Mouse (Mus musculus): Measurements from ENCODE around the gene Tmem121b. TPM values are rescaled to one million over a fixed set of nuclear protein-coding genes. Genes with fewer than 3 reads are reported as not detected.

Gene Tmem121b
- total and polyA plus RNA-seq, 3 experiments = not detected

GRCm38 (mm10) chr6:120469268-120469667, 24.3 kb downstream of the Tmem121b start:
- H3K4me2 ChIP-seq (ENCODE audit: insufficient read depth, low read depth, poor library complexity, severe bottlenecking) = peak overlapping the region; percentile 76; the same call in 1 of the 2 replicates
- no peaks in the 10 kb centered on the region for H3K9me3 ChIP-seq (replicated peaks; ENCODE audit: low read length)
- H3K27ac ChIP-seq (ENCODE audit: insufficient read depth, low read depth) = peak overlapping the region; percentile 100
- peaks cover 12 to 18% of the 10 kb centered on the region in 2 experiments for H3K36me3 ChIP-seq (replicated peaks in 1 of 2; ENCODE audit: control insufficient read depth in 1 of 2, insufficient read depth in 1 of 2, low read length in 1 of 2)
- in situ Hi-C loops (cut with MboI; ENCODE audit: low pct_ligation_motif_present, low pct_unique_long_range_greater_than_20kb, low sequenced_read_pairs) = no loop called here
- dilution Hi-C loops (cut with MboI; ENCODE audit: extremely low pct_ligation_motif_present, extremely low pct_unique_long_range_greater_than_20kb, low sequenced_read_pairs) = no loop called here
- no peak overlapping the region for H3K4me3 ChIP-seq (replicated peaks in 1 of 3; ENCODE audit: low read depth in 2 of 3, low read length in 2 of 3, poor library complexity in 1 of 3)
- H3K27me3 ChIP-seq (replicated peaks) = no peaks in the 10 kb centered on the region
- TF ChIP-seq ZMIZ1 (IDR thresholded peaks at IDR 0.05; ENCODE audit: low read depth, low read length) (no peak), MYC (IDR thresholded peaks at IDR 0.05; ENCODE audit: low read depth, low read length) (peak; percentile 67), SMC3 (IDR thresholded peaks at IDR 0.05; ENCODE audit: low read depth, low read length) (peak; percentile 37), CTCF (conservative IDR thresholded peaks at IDR 0.05 in 1 of 2, IDR thresholded peaks at IDR 0.05 in 1 of 2; ENCODE audit: low read depth in 2 of 2, low read length in 2 of 2) (peak in 1 of 2 experiments; percentile 55; a peak in 2 of 4 replicates), RAD21 (IDR thresholded peaks at IDR 0.05; ENCODE audit: low read depth, low read length) (peak; percentile 42)
- peaks cover 55% of the 10 kb centered on the region for H3K79me2 ChIP-seq (replicated peaks; ENCODE audit: control insufficient read depth, extremely low read depth, insufficient read depth, poor library complexity, severe bottlenecking)
- peak overlapping the region; percentile 48; the same call in 1 of the 2 replicates for H3K9ac ChIP-seq (ENCODE audit: insufficient read depth, low read depth)
- DNase-seq (ENCODE audit: extremely low read depth) = peak; percentile 71
- H3K4me1 ChIP-seq (ENCODE audit: control insufficient read depth in 1 of 2, insufficient read depth in 2 of 2) = peaks cover 41 to 87% of the 10 kb centered on the region in 2 experiments

GRCm38 (mm10) chr6:120468259-120468658, 25.3 kb downstream of the Tmem121b start:
- Histone ChIP-seq H3K4me3 (replicated peaks in 1 of 3; ENCODE audit: low read depth in 2 of 3, low read length in 2 of 3, poor library complexity in 1 of 3) (no peak overlapping the region), H3K36me3 (replicated peaks in 1 of 2; ENCODE audit: control insufficient read depth in 1 of 2, insufficient read depth in 1 of 2, low read length in 1 of 2) (peaks cover 2 to 8% of the 10 kb centered on the region in 2 experiments), H3K27me3 (replicated peaks) (no peaks in the 10 kb centered on the region), H3K27ac (ENCODE audit: insufficient read depth, low read depth) (0 out of 2 replicates have a peak overlapping the region, but pooled peaks have one; percentile 20), H3K9ac (ENCODE audit: insufficient read depth, low read depth) (peak overlapping the region; percentile 23; the same call in 1 of the 2 replicates), H3K79me2 (replicated peaks; ENCODE audit: control insufficient read depth, extremely low read depth, insufficient read depth, poor library complexity, severe bottlenecking) (peaks cover 65% of the 10 kb centered on the region), H3K9me3 (replicated peaks; ENCODE audit: low read length) (no peaks in the 10 kb centered on the region), H3K4me2 (ENCODE audit: insufficient read depth, low read depth, poor library complexity, severe bottlenecking) (0 out of 2 replicates have a peak overlapping the region, but pooled peaks have one; percentile 5), H3K4me1 (ENCODE audit: control insufficient read depth in 1 of 2, insufficient read depth in 2 of 2) (peaks cover 36 to 82% of the 10 kb centered on the region in 2 experiments)
- dilution Hi-C loops (cut with MboI; ENCODE audit: extremely low pct_ligation_motif_present, extremely low pct_unique_long_range_greater_than_20kb, low sequenced_read_pairs) (no loop called here), in situ Hi-C loops (cut with MboI; ENCODE audit: low pct_ligation_motif_present, low pct_unique_long_range_greater_than_20kb, low sequenced_read_pairs) (no loop called here)
- no peak for DNase-seq (ENCODE audit: extremely low read depth)
- TF ChIP-seq JUND (conservative IDR thresholded peaks at IDR 0.05; ENCODE audit: low read depth, low read length) (no peak), UBTF (IDR thresholded peaks at IDR 0.05; ENCODE audit: low read depth, low read length) (no peak), ETS1 (conservative IDR thresholded peaks at IDR 0.05; ENCODE audit: low read depth, low read length) (no peak), EP300 (IDR thresholded peaks at IDR 0.05; ENCODE audit: low read length) (no peak), POLR2A (IDR thresholded peaks at IDR 0.05; ENCODE audit: low read depth, low read length) (no peak), NELFE (IDR thresholded peaks at IDR 0.05; ENCODE audit: low read depth, low read length) (no peak), JUN (IDR thresholded peaks at IDR 0.05; ENCODE audit: insufficient read depth, low read depth, low read length) (no peak), ZKSCAN1 (IDR thresholded peaks at IDR 0.05; ENCODE audit: borderline replicate concordance, low read depth, low read length) (no peak), MXI1 (IDR thresholded peaks at IDR 0.05; ENCODE audit: low read depth, low read length) (no peak), ELF1 (IDR thresholded peaks at IDR 0.05; ENCODE audit: low read depth, low read length) (no peak), RAD21 (IDR thresholded peaks at IDR 0.05; ENCODE audit: low read depth, low read length) (no peak), CHD1 (IDR thresholded peaks at IDR 0.05; ENCODE audit: low read depth, low read length) (no peak), ZMIZ1 (IDR thresholded peaks at IDR 0.05; ENCODE audit: low read depth, low read length) (no peak)
